Mouse (Mus musculus): Measurements from ENCODE around the gene Gm11032. TPM values are rescaled to one million over a fixed set of nuclear protein-coding genes. Genes with fewer than 3 reads are reported as not detected.

Gene Gm11032
- polyA plus RNA-seq, 1 experiment: not detected

DNA sequence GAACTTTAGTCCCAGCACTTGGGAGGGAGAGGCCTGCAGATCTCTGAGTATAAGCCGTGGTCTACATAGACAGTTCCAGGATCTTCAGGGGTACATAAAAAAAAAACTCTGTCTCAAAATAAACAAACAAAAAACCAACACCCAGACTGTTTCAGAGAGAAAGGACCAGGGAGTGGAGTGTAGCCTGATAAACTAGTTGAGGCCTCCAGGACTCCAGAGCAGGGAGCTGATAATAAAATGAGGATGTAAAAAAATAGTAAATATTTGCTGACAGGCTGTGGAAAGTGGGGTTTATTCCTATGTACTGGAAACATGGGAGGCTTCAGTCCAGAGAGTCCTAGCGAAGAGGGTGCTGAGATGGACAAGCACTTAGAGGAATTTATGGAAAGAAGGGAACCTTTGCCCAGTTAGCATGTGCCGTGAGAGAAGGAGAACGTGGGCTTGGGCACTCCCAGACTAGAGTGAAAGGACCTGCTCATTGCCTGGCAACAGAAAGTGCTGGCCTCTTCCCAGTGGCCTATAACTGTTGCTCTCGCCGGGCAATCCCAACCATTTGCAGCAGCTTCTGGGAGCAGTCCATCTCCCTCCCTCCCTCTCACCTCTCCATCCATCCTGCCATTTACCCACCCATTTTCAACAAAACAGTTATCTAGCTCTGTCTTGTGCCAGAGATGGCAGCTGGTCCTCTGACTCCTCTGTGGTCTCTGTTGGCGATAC, 40.6 kb downstream of the Gm11032 start:
- TF ChIP-seq CTCF (IDR thresholded peaks at IDR 0.05; ENCODE audit: borderline replicate concordance, extremely low read depth, insufficient read depth, insufficient read length) (no peak), POLR2A (IDR thresholded peaks at IDR 0.05; ENCODE audit: borderline replicate concordance, extremely low read depth, insufficient read depth, insufficient read length, poor library complexity, severe bottlenecking) (no peak)
- DNase-seq (ENCODE audit: low read depth): peak; percentile 14

DNA sequence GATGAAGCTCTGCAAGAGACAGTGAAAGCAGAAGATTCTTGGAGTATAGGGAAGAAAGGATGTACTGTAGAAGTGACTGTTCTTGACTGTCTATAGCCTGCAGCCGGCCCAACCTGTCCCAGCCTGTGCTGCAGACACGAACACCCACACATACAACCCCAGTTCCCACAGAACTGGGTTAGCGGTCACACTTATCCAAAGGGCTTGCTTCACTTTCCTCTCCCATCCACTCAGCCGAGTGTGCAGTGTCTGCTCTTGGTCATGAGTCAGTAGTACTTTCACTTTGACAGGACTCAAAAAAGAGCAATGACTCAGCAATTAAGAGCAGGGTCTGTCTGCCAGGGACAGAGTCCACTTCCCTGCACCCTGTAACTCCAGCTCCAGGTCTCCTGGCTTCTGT, 41.5 kb downstream of the Gm11032 start:
- TF ChIP-seq CTCF (IDR thresholded peaks at IDR 0.05; ENCODE audit: borderline replicate concordance, extremely low read depth, insufficient read depth, insufficient read length) (no peak), POLR2A (IDR thresholded peaks at IDR 0.05; ENCODE audit: borderline replicate concordance, extremely low read depth, insufficient read depth, insufficient read length, poor library complexity, severe bottlenecking) (no peak)
- DNase-seq (ENCODE audit: low read depth): no peak

DNA sequence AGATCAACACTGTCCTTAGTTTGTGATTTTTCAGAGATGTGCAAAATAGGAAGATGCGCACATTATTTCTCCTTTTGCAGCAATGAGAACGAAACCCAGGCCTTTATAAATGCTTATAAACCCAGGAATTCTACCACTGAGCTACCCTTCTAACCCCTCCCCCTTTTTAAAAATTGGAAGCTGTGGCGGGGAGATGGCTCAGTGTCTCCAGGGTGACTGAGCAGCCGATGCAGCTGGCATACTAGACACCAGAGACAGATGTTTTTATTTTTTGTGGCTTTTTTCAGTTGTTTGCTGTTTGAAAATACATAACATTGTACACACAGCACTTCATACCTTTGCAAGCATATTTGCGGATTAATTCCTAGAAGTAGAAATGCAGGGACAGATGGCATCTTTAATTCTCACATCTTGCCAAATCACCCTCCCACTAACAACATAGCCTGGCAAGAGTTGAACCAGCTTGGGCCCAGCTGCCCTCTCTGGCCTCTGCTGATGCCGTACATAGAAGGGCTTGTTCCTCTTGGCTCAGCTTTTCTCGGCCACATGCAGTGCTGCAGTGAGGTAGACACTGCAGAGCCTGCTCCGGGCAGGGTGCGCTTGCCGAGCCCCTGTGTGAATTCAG, 42.1 kb downstream of the Gm11032 start:
- TF ChIP-seq POLR2A (IDR thresholded peaks at IDR 0.05; ENCODE audit: borderline replicate concordance, extremely low read depth, insufficient read depth, insufficient read length, poor library complexity, severe bottlenecking) (no peak), CTCF (IDR thresholded peaks at IDR 0.05; ENCODE audit: borderline replicate concordance, extremely low read depth, insufficient read depth, insufficient read length) (no peak)
- peak; percentile 62 for DNase-seq (ENCODE audit: low read depth)

DNA sequence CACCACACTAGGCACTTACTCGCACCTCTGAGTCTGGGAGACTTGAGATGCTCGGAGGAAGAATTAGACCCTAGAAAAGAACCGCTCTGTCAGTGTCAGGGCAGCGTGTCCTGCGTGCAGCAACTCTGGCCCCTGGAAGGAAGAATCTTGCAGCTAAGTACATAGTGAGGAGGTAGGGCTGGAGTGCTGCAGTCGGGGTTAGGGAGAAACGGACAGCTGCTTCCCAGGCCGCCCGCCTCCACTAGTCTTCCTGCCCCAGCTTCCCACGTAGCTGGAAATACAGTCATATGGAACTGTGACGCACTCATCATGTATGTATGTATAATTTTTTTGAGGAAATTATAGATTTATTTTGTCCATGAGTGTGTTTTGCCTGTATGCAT, 42.6 kb downstream of the Gm11032 start:
- no peak for DNase-seq (ENCODE audit: low read depth)
- TF ChIP-seq CTCF (IDR thresholded peaks at IDR 0.05; ENCODE audit: borderline replicate concordance, extremely low read depth, insufficient read depth, insufficient read length): no peak
- TF ChIP-seq POLR2A (IDR thresholded peaks at IDR 0.05; ENCODE audit: borderline replicate concordance, extremely low read depth, insufficient read depth, insufficient read length, poor library complexity, severe bottlenecking): no peak

Other genes with a start within 250 kb of the Gm11032 start
- 0.08 and 0.10 TPM in 2 replicates for gene Hormad2, start 179.0 kb upstream of the Gm11032 start, polyA plus RNA-seq (2012; rRNA removed)
- 41.4 and 53.7 TPM in 2 replicates for gene Mtmr3, start 25.2 kb upstream of the Gm11032 start, polyA plus RNA-seq (2012; rRNA removed)
- 27.5 and 32.3 TPM in 2 replicates for gene Ascc2, start 17.7 kb downstream of the Gm11032 start, polyA plus RNA-seq (2012; rRNA removed)
- 554 and 676 TPM in 2 replicates for gene Uqcr10, start 84.3 kb downstream of the Gm11032 start, polyA plus RNA-seq (2012; rRNA removed)
- 40.2 and 57.7 TPM in 2 replicates for gene Zmat5, start 84.6 kb downstream of the Gm11032 start, polyA plus RNA-seq (2012; rRNA removed)
- 5.0 and 5.2 TPM in 2 replicates for gene Cabp7, start 126.7 kb downstream of the Gm11032 start, polyA plus RNA-seq (2012; rRNA removed)
- 82.3 and 96.3 TPM in 2 replicates for gene Nf2, start 229.5 kb downstream of the Gm11032 start, polyA plus RNA-seq (2012; rRNA removed)

All from brain, embryonic 14.5 days (tissue).